Mouse (Mus musculus): ENCODE results near the gene Map2k2. TPM values are rescaled to one million over a fixed set of nuclear protein-coding genes. Genes with fewer than 3 reads are reported as not detected.

The Map2k2 gene
- polyA plus RNA-seq, 1 experiment from 2014 or later: 210 TPM

DNA sequence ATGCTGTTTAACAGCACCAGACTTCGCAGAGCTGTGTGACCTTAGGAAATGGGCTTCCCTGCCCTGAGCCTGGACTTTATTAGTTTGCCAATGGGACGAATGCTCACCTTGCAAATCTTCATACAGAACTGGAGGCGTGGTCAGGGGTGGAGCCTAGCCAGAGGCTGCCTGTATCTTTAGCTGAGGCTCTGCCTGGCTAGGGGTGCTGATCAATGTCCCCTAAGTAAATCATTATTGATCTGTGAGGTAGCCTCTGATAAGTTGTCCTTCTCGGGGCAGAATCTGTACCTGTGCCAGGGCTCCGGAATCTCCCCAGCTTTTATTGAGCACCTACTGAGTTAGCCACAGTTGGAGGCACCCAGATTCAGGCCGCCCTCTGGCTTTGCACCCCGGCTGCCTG is 15.1 kb upstream of the Map2k2 start:
- 78% methylated on average over 7 of the region's 7 CpGs for WGBS
- H3K4me2 ChIP-seq: no peak overlapping the region
- no peak overlapping the region for H3K4me3 ChIP-seq (ENCODE audit: low read depth, low read length)
- no peak overlapping the region for H3K27ac ChIP-seq (ENCODE audit: low read depth, low read length)
- H3K9ac ChIP-seq (ENCODE audit: low read length): no peak overlapping the region
- H3K9me3 ChIP-seq (ENCODE audit: control insufficient read depth, low read length): no peaks in the 10 kb centered on the region
- ATAC-seq (ENCODE audit: low FRiP score) (no peak), DNase-seq (ENCODE audit: low spot score, missing footprints) (no peak)
- H3K4me1 ChIP-seq (ENCODE audit: control insufficient read depth, insufficient read depth, low read length): peaks cover 3% of the 10 kb centered on the region; the same call in 1 of the 2 replicates
- no peaks in the 10 kb centered on the region for H3K36me3 ChIP-seq (ENCODE audit: control insufficient read depth, insufficient read depth, low read length)
- no peaks in the 10 kb centered on the region for H3K27me3 ChIP-seq (ENCODE audit: control insufficient read depth, insufficient read depth, low read length)

DNA sequence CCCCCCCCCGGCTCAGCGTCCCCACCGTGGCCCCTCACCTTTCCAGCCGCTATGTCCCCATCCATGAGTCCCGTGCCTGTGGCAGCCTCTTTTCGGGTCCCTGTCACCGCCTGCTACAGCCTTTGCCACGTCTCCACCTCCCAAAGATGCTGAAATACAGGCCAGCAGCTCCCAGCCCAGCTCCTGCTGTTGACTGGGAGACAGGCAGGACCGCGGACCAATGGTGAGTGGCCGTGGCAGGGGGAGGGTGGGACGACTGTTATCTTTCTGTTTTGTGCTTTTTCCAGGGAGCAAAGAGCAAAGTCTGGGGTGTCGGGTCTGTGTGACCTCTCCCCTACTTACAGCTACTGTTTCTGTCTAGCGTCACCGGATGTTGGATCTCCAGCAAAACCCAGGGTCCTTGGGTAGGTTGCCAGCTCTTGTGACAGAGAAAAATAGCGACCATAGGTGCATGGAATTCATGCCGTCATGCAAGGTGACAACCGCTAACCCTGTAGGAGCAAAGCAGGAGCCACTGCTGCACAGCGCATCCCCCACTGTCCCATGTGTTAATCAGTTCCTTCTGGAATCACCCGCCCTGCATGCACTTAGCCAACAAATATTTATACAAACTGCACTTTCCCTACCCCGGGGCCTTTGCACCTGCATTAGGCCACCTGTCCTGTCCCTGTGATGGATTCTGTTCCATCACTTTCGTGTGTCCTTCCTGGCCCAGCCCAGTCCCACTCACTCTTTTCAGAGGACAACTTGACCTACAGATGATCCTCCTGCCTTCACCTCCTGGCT is 13.1 kb upstream of the Map2k2 start:
- ATAC-seq (ENCODE audit: low FRiP score) (no peak), DNase-seq (ENCODE audit: low spot score, missing footprints) (no peak)
- 67% methylated on average over 22 of the region's 22 CpGs for WGBS
- Histone ChIP-seq H3K27ac (ENCODE audit: low read depth, low read length) (no peak overlapping the region), H3K4me2 (no peak overlapping the region), H3K36me3 (ENCODE audit: control insufficient read depth, insufficient read depth, low read length) (no peaks in the 10 kb centered on the region), H3K4me3 (ENCODE audit: low read depth, low read length) (no peak overlapping the region), H3K9me3 (ENCODE audit: control insufficient read depth, low read length) (no peaks in the 10 kb centered on the region), H3K4me1 (ENCODE audit: control insufficient read depth, insufficient read depth, low read length) (peaks cover 3% of the 10 kb centered on the region; the same call in 1 of the 2 replicates), H3K27me3 (ENCODE audit: control insufficient read depth, insufficient read depth, low read length) (no peaks in the 10 kb centered on the region), H3K9ac (ENCODE audit: low read length) (no peak overlapping the region)

DNA sequence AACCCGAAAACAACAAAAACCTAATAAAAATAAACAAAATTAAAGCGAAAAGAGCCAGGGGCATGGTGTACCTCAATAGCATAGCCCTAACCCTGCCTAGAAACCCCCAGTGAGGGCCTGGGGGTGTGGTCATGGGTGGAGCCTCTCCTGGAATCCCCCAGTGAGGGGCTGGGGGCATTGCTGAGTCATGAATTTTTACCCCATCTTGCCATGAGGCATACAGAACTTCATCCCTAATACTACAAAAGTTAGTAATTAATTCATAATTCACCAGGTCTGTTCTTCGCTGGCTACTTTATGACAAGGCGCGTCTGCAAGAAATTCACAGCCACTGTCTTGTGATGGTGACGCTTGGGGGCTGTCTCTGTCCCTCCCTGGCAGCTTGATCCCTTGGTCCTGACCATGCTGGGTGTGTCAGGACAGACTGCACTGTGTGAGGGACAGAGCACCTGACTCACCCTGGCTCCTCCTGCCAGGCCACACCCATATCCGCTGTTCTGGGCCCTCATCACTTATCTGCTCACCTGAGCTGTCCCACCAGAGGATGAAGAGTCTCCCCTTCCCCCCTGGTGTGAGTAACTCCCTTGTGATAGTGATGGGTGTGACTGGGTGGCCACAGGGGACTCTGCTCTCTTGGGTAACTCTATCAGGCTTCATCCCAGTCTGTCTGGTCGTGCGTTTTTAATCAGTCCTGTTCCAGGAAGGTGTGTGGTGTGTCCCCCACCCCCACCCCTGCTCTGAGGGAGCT is 10.6 kb upstream of the Map2k2 start:
- WGBS: 57% methylated on average over 9 of the region's 9 CpGs
- no peak overlapping the region for H3K9ac ChIP-seq (ENCODE audit: low read length)
- H3K27ac ChIP-seq (ENCODE audit: low read depth, low read length): no peak overlapping the region
- no peaks in the 10 kb centered on the region for H3K27me3 ChIP-seq (ENCODE audit: control insufficient read depth, insufficient read depth, low read length)
- no peak for ATAC-seq (ENCODE audit: low FRiP score)
- no peak for DNase-seq (ENCODE audit: low spot score, missing footprints)
- H3K4me3 ChIP-seq (ENCODE audit: low read depth, low read length): no peak overlapping the region
- H3K36me3 ChIP-seq (ENCODE audit: control insufficient read depth, insufficient read depth, low read length): no peaks in the 10 kb centered on the region
- H3K4me2 ChIP-seq: no peak overlapping the region
- H3K9me3 ChIP-seq (ENCODE audit: control insufficient read depth, low read length): no peaks in the 10 kb centered on the region
- H3K4me1 ChIP-seq (ENCODE audit: control insufficient read depth, insufficient read depth, low read length): no peaks in the 10 kb centered on the region

DNA sequence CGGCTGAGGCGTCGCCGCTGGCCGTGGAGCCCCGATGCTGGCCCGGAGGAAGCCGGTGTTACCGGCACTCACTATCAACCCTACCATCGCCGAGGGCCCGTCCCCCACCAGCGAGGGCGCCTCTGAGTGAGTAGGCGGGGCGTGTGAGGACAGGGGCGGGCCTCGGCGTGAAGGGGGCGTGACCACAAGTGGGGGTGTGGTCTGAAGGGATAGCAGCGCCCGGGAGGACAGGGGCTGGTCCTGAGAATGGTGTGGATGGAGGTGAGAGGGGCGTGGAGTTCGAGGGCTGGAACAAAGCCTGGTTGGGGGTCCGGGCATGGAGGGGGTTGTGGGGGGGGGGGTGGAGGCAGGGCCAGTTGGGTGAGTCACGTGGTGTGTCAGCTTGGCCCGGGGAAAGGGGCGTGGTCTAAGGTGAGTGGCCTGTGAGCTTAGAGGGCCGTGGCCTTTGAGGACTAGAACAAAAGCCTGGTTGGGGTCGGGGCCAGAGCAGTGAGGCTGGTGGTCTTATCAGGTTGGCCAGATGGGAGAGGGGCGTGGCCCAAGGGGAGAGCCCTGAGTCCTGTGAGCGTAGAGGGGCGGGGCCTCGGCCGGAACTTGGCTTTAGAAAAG is 502 bp downstream of the Map2k2 start:
- peak; percentile 92 for ATAC-seq (ENCODE audit: low FRiP score)
- Histone ChIP-seq H3K9ac (ENCODE audit: low read length) (peak overlapping the region; percentile 99), H3K27me3 (ENCODE audit: control insufficient read depth, insufficient read depth, low read length) (no peaks in the 10 kb centered on the region), H3K4me2 (peak overlapping the region; percentile 81), H3K4me3 (ENCODE audit: low read depth, low read length) (peak overlapping the region; percentile 90), H3K4me1 (ENCODE audit: control insufficient read depth, insufficient read depth, low read length) (peaks cover 16% of the 10 kb centered on the region), H3K9me3 (ENCODE audit: control insufficient read depth, low read length) (no peaks in the 10 kb centered on the region), H3K36me3 (ENCODE audit: control insufficient read depth, insufficient read depth, low read length) (peaks cover 19% of the 10 kb centered on the region), H3K27ac (ENCODE audit: low read depth, low read length) (peak overlapping the region; percentile 99)
- peak; percentile 99 for DNase-seq (ENCODE audit: low spot score, missing footprints)
- under 1% methylated on average over 34 of the region's 35 CpGs for WGBS

DNA sequence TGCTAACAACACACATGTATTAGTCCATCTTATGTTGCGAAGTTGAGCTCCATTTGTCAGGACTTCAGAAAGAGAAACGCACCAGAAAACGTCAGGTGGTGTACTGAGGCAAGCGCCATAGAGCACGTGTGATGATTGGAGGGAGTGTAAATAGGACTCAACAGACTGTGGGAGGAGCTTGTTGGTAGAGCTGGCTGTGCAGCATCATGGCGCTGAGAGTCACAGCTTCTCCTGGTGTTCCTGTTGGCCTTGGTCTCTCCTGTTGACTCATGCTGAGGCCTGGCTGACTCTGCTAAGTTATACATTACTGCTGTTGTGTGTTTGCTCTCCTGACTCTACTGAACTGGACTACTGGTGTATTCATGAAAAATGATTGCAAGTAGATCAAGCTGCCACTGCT is 7.2 kb downstream of the Map2k2 start:
- 95% methylated on average over 6 of the region's 6 CpGs for WGBS
- H3K27ac ChIP-seq (ENCODE audit: low read depth, low read length): no peak overlapping the region
- ATAC-seq (ENCODE audit: low FRiP score) (no peak), DNase-seq (ENCODE audit: low spot score, missing footprints) (no peak)
- H3K4me2 ChIP-seq: no peak overlapping the region
- no peak overlapping the region for H3K9ac ChIP-seq (ENCODE audit: low read length)
- H3K9me3 ChIP-seq (ENCODE audit: control insufficient read depth, low read length): no peaks in the 10 kb centered on the region
- H3K4me1 ChIP-seq (ENCODE audit: control insufficient read depth, insufficient read depth, low read length): no peaks in the 10 kb centered on the region
- H3K4me3 ChIP-seq (ENCODE audit: low read depth, low read length): no peak overlapping the region
- peaks cover 44% of the 10 kb centered on the region for H3K36me3 ChIP-seq (ENCODE audit: control insufficient read depth, insufficient read depth, low read length)
- no peaks in the 10 kb centered on the region for H3K27me3 ChIP-seq (ENCODE audit: control insufficient read depth, insufficient read depth, low read length)

DNA sequence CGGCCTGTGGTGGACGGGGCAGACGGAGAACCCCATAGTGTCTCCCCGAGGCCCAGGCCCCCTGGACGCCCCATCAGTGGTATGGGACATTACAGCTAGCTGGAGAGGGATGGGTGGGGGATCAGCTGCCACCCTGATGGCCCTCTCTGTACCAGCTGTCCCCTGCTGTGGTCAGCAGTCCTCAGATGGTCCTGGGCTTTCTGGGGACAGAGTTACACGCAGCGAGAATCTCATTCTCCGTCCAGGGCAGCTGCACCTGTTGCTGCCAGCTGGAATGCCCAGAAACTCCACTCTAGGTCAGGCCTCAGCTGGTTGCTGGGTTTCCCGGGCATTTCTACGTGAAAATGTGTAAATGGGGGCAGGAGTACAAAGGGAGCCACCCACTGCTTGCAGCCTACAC is 13.9 kb downstream of the Map2k2 start:
- Histone ChIP-seq H3K4me3 (ENCODE audit: low read depth, low read length) (no peak overlapping the region), H3K27me3 (ENCODE audit: control insufficient read depth, insufficient read depth, low read length) (no peaks in the 10 kb centered on the region), H3K4me1 (ENCODE audit: control insufficient read depth, insufficient read depth, low read length) (no peaks in the 10 kb centered on the region), H3K27ac (ENCODE audit: low read depth, low read length) (no peak overlapping the region), H3K9me3 (ENCODE audit: control insufficient read depth, low read length) (no peaks in the 10 kb centered on the region), H3K36me3 (ENCODE audit: control insufficient read depth, insufficient read depth, low read length) (peaks cover 41% of the 10 kb centered on the region), H3K9ac (ENCODE audit: low read length) (no peak overlapping the region), H3K4me2 (no peak overlapping the region)
- 93% methylated on average over 10 of the region's 10 CpGs for WGBS
- no peak for ATAC-seq (ENCODE audit: low FRiP score)
- no peak for DNase-seq (ENCODE audit: low spot score, missing footprints)

DNA sequence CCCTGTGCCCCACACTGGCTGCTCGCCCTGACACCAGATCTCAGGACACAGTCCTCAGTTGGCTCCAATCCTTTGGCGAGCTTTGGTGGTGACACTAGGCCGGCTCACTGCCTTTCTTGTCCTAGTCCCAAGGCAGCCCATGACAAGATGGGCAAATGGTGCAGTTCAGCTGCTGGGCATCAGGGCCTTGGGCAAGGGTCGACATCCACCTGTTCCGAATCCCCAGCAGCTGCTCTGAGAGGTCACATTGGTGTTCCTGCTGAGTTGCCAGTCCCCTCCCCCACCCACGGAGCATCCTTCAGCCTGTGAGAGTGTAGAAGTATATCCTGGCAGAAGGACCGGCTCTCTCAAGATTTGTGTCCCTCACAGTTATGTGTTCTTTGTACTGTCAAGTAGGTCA is 14.9 kb downstream of the Map2k2 start:
- H3K4me1 ChIP-seq (ENCODE audit: control insufficient read depth, insufficient read depth, low read length): no peaks in the 10 kb centered on the region
- no peak for ATAC-seq (ENCODE audit: low FRiP score)

DNA sequence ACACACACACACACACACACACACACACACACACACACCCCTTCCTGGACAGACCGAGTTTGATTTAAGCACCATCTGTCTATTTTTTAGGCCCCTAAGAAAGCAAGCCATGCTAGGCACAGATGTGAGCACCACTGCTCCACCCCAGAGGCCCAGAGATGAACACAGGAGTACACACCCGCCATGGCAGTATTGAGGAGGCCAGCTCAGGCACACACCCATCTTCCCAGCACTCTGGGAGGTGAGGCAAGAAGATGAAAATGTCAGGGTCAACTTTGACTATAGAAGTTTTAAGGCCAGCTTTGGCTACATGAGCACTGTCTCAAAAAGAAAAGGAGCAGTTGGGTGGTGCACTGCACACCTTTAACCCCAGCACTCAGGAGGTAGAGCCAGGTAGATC is 17.2 kb downstream of the Map2k2 start:
- peaks cover 29% of the 10 kb centered on the region for H3K36me3 ChIP-seq (ENCODE audit: control insufficient read depth, insufficient read depth, low read length)
- no peak for ATAC-seq (ENCODE audit: low FRiP score)
- no peak overlapping the region for H3K27ac ChIP-seq (ENCODE audit: low read depth, low read length)
- H3K4me3 ChIP-seq (ENCODE audit: low read depth, low read length): no peak overlapping the region
- no peaks in the 10 kb centered on the region for H3K4me1 ChIP-seq (ENCODE audit: control insufficient read depth, insufficient read depth, low read length)
- 83% methylated on average over 2 of the region's 2 CpGs for WGBS
- H3K9me3 ChIP-seq (ENCODE audit: control insufficient read depth, low read length): no peaks in the 10 kb centered on the region
- no peak for DNase-seq (ENCODE audit: low spot score, missing footprints)
- H3K9ac ChIP-seq (ENCODE audit: low read length): no peak overlapping the region
- H3K27me3 ChIP-seq (ENCODE audit: control insufficient read depth, insufficient read depth, low read length): no peaks in the 10 kb centered on the region; the same call in 1 of the 2 replicates
- H3K4me2 ChIP-seq: no peak overlapping the region

More for the DNA sequence above, 14.9 kb downstream of the Map2k2 start:
- Histone ChIP-seq H3K27me3 (ENCODE audit: control insufficient read depth, insufficient read depth, low read length) (no peaks in the 10 kb centered on the region), H3K4me2 (no peak overlapping the region), H3K4me3 (ENCODE audit: low read depth, low read length) (no peak overlapping the region), H3K9me3 (ENCODE audit: control insufficient read depth, low read length) (no peaks in the 10 kb centered on the region), H3K27ac (ENCODE audit: low read depth, low read length) (no peak overlapping the region), H3K36me3 (ENCODE audit: control insufficient read depth, insufficient read depth, low read length) (peaks cover 35% of the 10 kb centered on the region), H3K9ac (ENCODE audit: low read length) (no peak overlapping the region)
- 92% methylated on average over 7 of the region's 7 CpGs for WGBS
- no peak for DNase-seq (ENCODE audit: low spot score, missing footprints)

DNA sequence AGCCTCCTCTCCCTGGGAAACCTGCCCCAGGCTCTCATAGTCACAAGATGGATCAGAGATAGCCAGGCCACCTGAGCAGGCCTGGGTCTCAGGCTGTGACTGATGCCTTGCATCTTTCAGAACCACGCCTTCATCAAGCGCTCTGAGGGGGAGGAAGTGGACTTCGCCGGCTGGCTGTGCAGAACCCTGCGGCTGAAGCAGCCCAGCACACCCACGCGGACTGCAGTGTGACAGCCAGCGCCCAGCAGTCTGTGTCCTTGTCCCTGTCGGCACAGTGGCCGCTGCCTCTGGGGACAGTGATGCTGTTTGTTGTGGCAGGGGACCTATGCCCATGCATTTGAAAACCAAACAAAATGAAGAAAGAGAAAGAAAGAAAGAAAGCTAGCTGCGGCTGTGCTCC is 17.8 kb downstream of the Map2k2 start:
- ATAC-seq (ENCODE audit: low FRiP score) (no peak), DNase-seq (ENCODE audit: low spot score, missing footprints) (no peak)
- no peak overlapping the region for H3K9ac ChIP-seq (ENCODE audit: low read length)
- peaks cover 2% of the 10 kb centered on the region for H3K27me3 ChIP-seq (ENCODE audit: control insufficient read depth, insufficient read depth, low read length)
- H3K27ac ChIP-seq (ENCODE audit: low read depth, low read length): no peak overlapping the region
- peaks cover 29% of the 10 kb centered on the region for H3K36me3 ChIP-seq (ENCODE audit: control insufficient read depth, insufficient read depth, low read length)
- H3K9me3 ChIP-seq (ENCODE audit: control insufficient read depth, low read length): no peaks in the 10 kb centered on the region
- H3K4me2 ChIP-seq: no peak overlapping the region
- H3K4me3 ChIP-seq (ENCODE audit: low read depth, low read length): no peak overlapping the region
- H3K4me1 ChIP-seq (ENCODE audit: control insufficient read depth, insufficient read depth, low read length): no peaks in the 10 kb centered on the region
- 86% methylated on average over 11 of the region's 11 CpGs for WGBS

All from midbrain, embryonic 11.5 days (tissue).